Mouse (Mus musculus): ENCODE results near the gene Rab38. TPM values are rescaled to one million over a fixed set of nuclear protein-coding genes. Genes with fewer than 3 reads are reported as not detected.

The Rab38 gene
- polyA plus RNA-seq (2012; ENCODE audit: low replicate concordance): 9.4 and 14.6 TPM in 2 replicates

GRCm38 (mm10) chr7:88429786-88430691, at the start of gene Rab38:
Rab38 (plus strand) TSS chr7:88430273.

Other genes with a start within 250 kb of the Rab38 start
- 4.2 and 73.5 TPM in 2 replicates for gene Ctsc, start 152.2 kb upstream of the Rab38 start, polyA plus RNA-seq (2012; ENCODE audit: low replicate concordance)